Mouse (Mus musculus) MEL (cell line): ENCODE data around the gene Abcc8.

Experiments used
- BHLHE40 ChIP-seq: IDR thresholded peaks from 2 replicates; pipeline ENCODE4 v1.6.1; 2012; ENCODE audit warnings: low read depth, mild to moderate bottlenecking, inconsistent platforms, low read length, improper control_type of control experiment, borderline replicate concordance
- CTCF ChIP-seq, 3 experiments: IDR thresholded peaks in 2 of 3; conservative IDR thresholded peaks in 1 of 3; 2 replicates each; pipeline ENCODE4 v1.5.1; 2011 to 2012; ENCODE audit warnings: low read length in 3 of 3, low read depth in 2 of 3, mild to moderate bottlenecking in 2 of 3, improper control_type of control experiment in 1 of 3, inconsistent platforms in 1 of 3, mixed read lengths in 1 of 3, moderate library complexity in 1 of 3; ENCODE audit not compliant: control insufficient read depth in 1 of 3, insufficient read depth in 1 of 3, poor library complexity in 1 of 3, severe bottlenecking in 1 of 3
- EP300 ChIP-seq, 2 experiments: IDR thresholded peaks; 2 replicates each; pipeline ENCODE4 v1.6.1; 2011; ENCODE audit warnings: improper control_type of control experiment in 2 of 2, low read length in 2 of 2, low read depth in 1 of 2, mild to moderate bottlenecking in 1 of 2
- GATA1 ChIP-seq: IDR thresholded peaks from 2 replicates; pipeline ENCODE4 v1.6.1; 2011; ENCODE audit warnings: low read depth, low read length, improper control_type of control experiment
- MAX ChIP-seq: IDR thresholded peaks from 2 replicates; pipeline ENCODE4 v1.6.1; 2011; ENCODE audit warnings: low read length, improper control_type of control experiment
- POLR2AphosphoS5 ChIP-seq: IDR thresholded peaks from 2 replicates; pipeline ENCODE4 v1.6.1; 2012; ENCODE audit warnings: low read depth, borderline replicate concordance, mild to moderate bottlenecking, inconsistent platforms, low read length, moderate library complexity, mixed read lengths
- SMC3 ChIP-seq: IDR thresholded peaks from 2 replicates; pipeline ENCODE4 v1.6.1; 2011; ENCODE audit warnings: low read depth, low read length, improper control_type of control experiment
- TBP ChIP-seq: IDR thresholded peaks from 2 replicates; pipeline ENCODE4 v1.8.0; 2011; ENCODE audit warnings: low read depth, low read length, improper control_type of control experiment
- ZMIZ1 ChIP-seq: IDR thresholded peaks from 2 replicates; pipeline ENCODE4 v1.6.1; 2012; ENCODE audit warnings: low read depth, mild to moderate bottlenecking, inconsistent platforms, low read length, improper control_type of control experiment, moderate library complexity

- no peak for TF ChIP-seq CTCF (IDR thresholded peaks at IDR 0.05 in 2 of 3, conservative IDR thresholded peaks at IDR 0.05 in 1 of 3; ENCODE audit: control insufficient read depth in 1 of 3, insufficient read depth in 1 of 3, low read depth in 2 of 3, low read length in 3 of 3, poor library complexity in 1 of 3, severe bottlenecking in 1 of 3)
- TF ChIP-seq SMC3: no peak
- no peak for TF ChIP-seq BHLHE40
- TF ChIP-seq POLR2AphosphoS5: no peak
- no peak for TF ChIP-seq ZMIZ1
- no peak for TF ChIP-seq TBP
- no peak for TF ChIP-seq GATA1
- TF ChIP-seq MAX: no peak
- no peak for TF ChIP-seq EP300 (IDR thresholded peaks at IDR 0.05; ENCODE audit: low read depth in 1 of 2, low read length in 2 of 2)
Measured at GRCm38 (mm10) chr7:46167901-46168300, 11.9 kb downstream of the Abcc8 start.
